Mouse (Mus musculus) hindbrain, embryonic 11.5 days (tissue): ENCODE measurements around the gene Arl5a. TPM values are rescaled to one million over a fixed set of nuclear protein-coding genes. Genes with fewer than 3 reads are reported as not detected.

Source experiments
- ATAC-seq: fragments of 200-750 bp; cut with Nextera tagmentation; 2 replicates; pipeline ENCODE4 v1.8.0; 2017; ENCODE audit warnings: mild to moderate bottlenecking, moderate TSS enrichment, moderate library complexity; ENCODE audit not compliant: low FRiP score
- DNase-seq: peaks from one replicate; pipeline ENCODE4 v3.0.0-alpha.2; 2015; ENCODE audit warnings: low spot score
- H3K27ac ChIP-seq: fragments of 300-500 bp; sonication (generic); 2 replicates; pipeline ENCODE4 v1.5.1; 2014; ENCODE audit warnings: mild to moderate bottlenecking, low read depth, low read length
- H3K27me3 ChIP-seq: fragments of 300-500 bp; sonication (generic); 2 replicates; pipeline ENCODE4 v1.6.1; 2014; ENCODE audit warnings: mild to moderate bottlenecking, low read length, moderate library complexity, mixed read lengths; ENCODE audit not compliant: control insufficient read depth, insufficient read depth
- H3K36me3 ChIP-seq: fragments of 300-500 bp; sonication (generic); 2 replicates; pipeline ENCODE4 v1.6.1; 2014; ENCODE audit warnings: mild to moderate bottlenecking, low read length, moderate library complexity, mixed read lengths; ENCODE audit not compliant: control insufficient read depth, insufficient read depth
- H3K4me1 ChIP-seq: fragments of 300-500 bp; sonication (generic); replicated peaks from 2 replicates; pipeline ENCODE4 v1.6.1; 2014; ENCODE audit warnings: low read length, mixed read lengths; ENCODE audit not compliant: control insufficient read depth, insufficient read depth
- H3K4me2 ChIP-seq: fragments of 300-500 bp; sonication (generic); replicated peaks from 2 replicates; pipeline ENCODE4 v1.6.1; 2014; ENCODE audit warnings: mild to moderate bottlenecking, low read depth, low read length
- H3K4me3 ChIP-seq: fragments of 300-500 bp; sonication (generic); 2 replicates; pipeline ENCODE4 v1.5.1; 2014; ENCODE audit warnings: low read depth, low read length
- H3K9ac ChIP-seq: fragments of 300-500 bp; sonication (generic); 2 replicates; pipeline ENCODE4 v1.6.1; 2014; ENCODE audit warnings: low read depth, low read length
- H3K9me3 ChIP-seq: fragments of 300-500 bp; sonication (generic); 2 replicates; pipeline ENCODE4 v1.6.1; 2016; ENCODE audit warnings: low read length; ENCODE audit not compliant: control insufficient read depth
- WGBS: fragments of 180-500 bp; shearing (Covaris S2); extraction: QIAGEN DNeasy Blood & Tissue Kit; methylation state at CpG from one replicate; pipeline ENCODE4 v1.1.7; 2014; 5-methylcytosine and 5-hydroxymethylcytosine counted together
- polyA plus RNA-seq: library from polyadenylated mRNA; unstranded; fragments of >200 nt; fragmentation: Nextera tagmentation; extraction: Ambion mirVana; gene quantifications from 2 replicates; pipeline ENCODE4 v1.2.1, GENCODE M21; 2014

The Arl5a gene
- polyA plus RNA-seq, 1 experiment from 2014 or later, result 61.1 TPM

- no peaks in the 10 kb centered on the region for H3K36me3 ChIP-seq
- WGBS, result 80% methylated on average over 5 of the region's 5 CpGs
- H3K27ac ChIP-seq, result no peak overlapping the region
- ATAC-seq (no peak), DNase-seq (no peak)
- H3K9ac ChIP-seq, result no peak overlapping the region
- H3K9me3 ChIP-seq, result no peaks in the 10 kb centered on the region
- no peak overlapping the region for H3K4me2 ChIP-seq
- no peaks in the 10 kb centered on the region for H3K27me3 ChIP-seq
- no peak overlapping the region for H3K4me3 ChIP-seq
- no peaks in the 10 kb centered on the region for H3K4me1 ChIP-seq
Measured at GRCm38 (mm10) chr2:52446648-52447047, 21.9 kb upstream of the Arl5a start.

GRCm38 (mm10) chr2:52442125-52442524 lies 17.4 kb upstream of the Arl5a start:
- DNase-seq (no peak), ATAC-seq (no peak)
- H3K4me2 ChIP-seq, result no peak overlapping the region
- H3K9ac ChIP-seq, result no peak overlapping the region
- no peaks in the 10 kb centered on the region for H3K36me3 ChIP-seq
- no peak overlapping the region for H3K4me3 ChIP-seq
- no peak overlapping the region for H3K27ac ChIP-seq
- no peaks in the 10 kb centered on the region for H3K4me1 ChIP-seq
- no peaks in the 10 kb centered on the region for H3K9me3 ChIP-seq
- WGBS, result 35% methylated on average over 5 of the region's 5 CpGs
- H3K27me3 ChIP-seq, result no peaks in the 10 kb centered on the region

- Histone ChIP-seq H3K4me2 (no peak overlapping the region), H3K27me3 (no peaks in the 10 kb centered on the region), H3K9ac (no peak overlapping the region), H3K4me3 (no peak overlapping the region), H3K27ac (no peak overlapping the region), H3K9me3 (no peaks in the 10 kb centered on the region), H3K4me1 (no peaks in the 10 kb centered on the region), H3K36me3 (no peaks in the 10 kb centered on the region)
- no peak for DNase-seq
- no peak for ATAC-seq
- 94% methylated on average over 4 of the region's 4 CpGs for WGBS
Measured at GRCm38 (mm10) chr2:52440420-52441015, 15.8 kb upstream of the Arl5a start.

- H3K4me3 ChIP-seq, result no peak overlapping the region
- ATAC-seq (no peak), DNase-seq (no peak)
- H3K4me2 ChIP-seq, result no peak overlapping the region
- H3K27me3 ChIP-seq, result no peaks in the 10 kb centered on the region
- no peaks in the 10 kb centered on the region for H3K9me3 ChIP-seq
- no peaks in the 10 kb centered on the region for H3K36me3 ChIP-seq
- no peaks in the 10 kb centered on the region for H3K4me1 ChIP-seq
- 92% methylated on average over 4 of the region's 4 CpGs for WGBS
- H3K27ac ChIP-seq, result no peak overlapping the region
- no peak overlapping the region for H3K9ac ChIP-seq
Measured at GRCm38 (mm10) chr2:52438437-52438836, 13.7 kb upstream of the Arl5a start.

- no peaks in the 10 kb centered on the region for H3K9me3 ChIP-seq
- H3K9ac ChIP-seq, result no peak overlapping the region
- no peak overlapping the region for H3K27ac ChIP-seq
- ATAC-seq, result no peak
- H3K4me1 ChIP-seq, result no peaks in the 10 kb centered on the region
- no peaks in the 10 kb centered on the region for H3K27me3 ChIP-seq
- no peaks in the 10 kb centered on the region for H3K36me3 ChIP-seq
- no peak for DNase-seq
- H3K4me2 ChIP-seq, result no peak overlapping the region
- WGBS, result 73% methylated on average over 6 of the region's 6 CpGs
- no peak overlapping the region for H3K4me3 ChIP-seq
Measured at GRCm38 (mm10) chr2:52438013-52438412, 13.3 kb upstream of the Arl5a start.

GRCm38 (mm10) chr2:52435919-52436632 lies 11.4 kb upstream of the Arl5a start:
- Histone ChIP-seq H3K4me1 (no peaks in the 10 kb centered on the region), H3K36me3 (no peaks in the 10 kb centered on the region), H3K27ac (no peak overlapping the region), H3K4me2 (no peak overlapping the region), H3K9me3 (no peaks in the 10 kb centered on the region), H3K27me3 (no peaks in the 10 kb centered on the region), H3K9ac (no peak overlapping the region), H3K4me3 (no peak overlapping the region)
- ATAC-seq (no peak), DNase-seq (no peak)
- 85% methylated on average over 14 of the region's 14 CpGs for WGBS

GRCm38 (mm10) chr2:52433365-52433764 lies 8.7 kb upstream of the Arl5a start:
- DNase-seq, result no peak
- no peak overlapping the region for H3K4me3 ChIP-seq
- no peak overlapping the region for H3K9ac ChIP-seq
- ATAC-seq, result no peak
- no peaks in the 10 kb centered on the region for H3K4me1 ChIP-seq
- no peaks in the 10 kb centered on the region for H3K36me3 ChIP-seq
- H3K9me3 ChIP-seq, result no peaks in the 10 kb centered on the region
- H3K27ac ChIP-seq, result no peak overlapping the region
- H3K4me2 ChIP-seq, result no peak overlapping the region
- no peaks in the 10 kb centered on the region for H3K27me3 ChIP-seq
- 66% methylated on average over 7 of the region's 7 CpGs for WGBS

GRCm38 (mm10) chr2:52427383-52427782 lies 2.7 kb upstream of the Arl5a start:
- DNase-seq (no peak), ATAC-seq (no peak)
- no peaks in the 10 kb centered on the region for H3K36me3 ChIP-seq
- no peaks in the 10 kb centered on the region for H3K9me3 ChIP-seq
- no peaks in the 10 kb centered on the region for H3K27me3 ChIP-seq
- no peaks in the 10 kb centered on the region for H3K4me1 ChIP-seq
- H3K4me3 ChIP-seq, result no peak overlapping the region
- H3K9ac ChIP-seq, result no peak overlapping the region
- no peak overlapping the region for H3K27ac ChIP-seq
- 82% methylated on average over 3 of the region's 3 CpGs for WGBS
- H3K4me2 ChIP-seq, result no peak overlapping the region

- no peak overlapping the region for H3K4me2 ChIP-seq
- ATAC-seq, result no peak
Measured at GRCm38 (mm10) chr2:52426041-52426440, 1.3 kb upstream of the Arl5a start.

More at GRCm38 (mm10) chr2:52426041-52426440, 1.3 kb upstream of the Arl5a start:
- Histone ChIP-seq H3K4me1 (no peaks in the 10 kb centered on the region), H3K4me3 (no peak overlapping the region), H3K36me3 (no peaks in the 10 kb centered on the region), H3K27ac (no peak overlapping the region), H3K27me3 (no peaks in the 10 kb centered on the region), H3K9ac (no peak overlapping the region), H3K9me3 (no peaks in the 10 kb centered on the region)
- DNase-seq, result no peak
- 95% methylated on average over 3 of the region's 3 CpGs for WGBS
